Mouse (Mus musculus) MEL (cell line): ENCODE results near the gene Hcn2. TPM values are rescaled to one million over a fixed set of nuclear protein-coding genes. Genes with fewer than 3 reads are reported as not detected.

Experiments
- DNase-seq: peaks from one replicate; pipeline ENCODE4 v3.0.0; 2011; ENCODE audit warnings: low read depth, low spot score
- H3K27ac ChIP-seq: 2 replicates; pipeline ENCODE4 v1.5.1; 2012; ENCODE audit warnings: low read depth, mild to moderate bottlenecking, control low read depth, low read length, moderate library complexity; ENCODE audit not compliant: control insufficient read depth
- H3K27me3 ChIP-seq, 2 experiments: fragments of 150-350 bp in 1 of 2; sonication (generic) in 1 of 2; 2 replicates each; pipeline ENCODE4 v1.6.1; 2012; ENCODE audit warnings: low read length in 2 of 2, mild to moderate bottlenecking in 2 of 2, improper control_type of control experiment in 1 of 2, moderate library complexity in 1 of 2; ENCODE audit not compliant: insufficient read depth in 2 of 2, control insufficient read depth in 1 of 2
- H3K36me3 ChIP-seq, 2 experiments: 2 replicates each; pipeline ENCODE4 v1.6.1; 2012 to 2014; ENCODE audit warnings: low read length in 2 of 2, improper control_type of control experiment in 1 of 2, inconsistent platforms in 1 of 2, mild to moderate bottlenecking in 1 of 2; ENCODE audit not compliant: insufficient read depth in 2 of 2, control insufficient read depth in 1 of 2
- H3K4me1 ChIP-seq, 2 experiments: fragments of 150-350 bp in 1 of 2; sonication (generic) in 1 of 2; 2 replicates each; pipeline ENCODE4 v1.6.1; 2012; ENCODE audit warnings: low read length in 2 of 2, improper control_type of control experiment in 1 of 2, mild to moderate bottlenecking in 1 of 2; ENCODE audit not compliant: insufficient read depth in 2 of 2, control insufficient read depth in 1 of 2
- H3K4me3 ChIP-seq, 2 experiments: fragments of 150-350 bp in 1 of 2; sonication (generic) in 1 of 2; 2 replicates each; pipeline ENCODE4 v1.5.1; 2012; ENCODE audit warnings: low read depth in 2 of 2, low read length in 2 of 2, mild to moderate bottlenecking in 2 of 2, moderate library complexity in 2 of 2, control low read depth in 1 of 2, improper control_type of control experiment in 1 of 2; ENCODE audit not compliant: control insufficient read depth in 1 of 2, insufficient read depth in 1 of 2
- H3K79me2 ChIP-seq: 2 replicates; pipeline ENCODE4 v1.6.1; 2012; ENCODE audit warnings: mild to moderate bottlenecking, low read length, moderate library complexity; ENCODE audit not compliant: control insufficient read depth, poor library complexity, insufficient read depth
- H3K9ac ChIP-seq: 2 replicates; pipeline ENCODE4 v1.6.1; 2012; ENCODE audit warnings: low read depth, mild to moderate bottlenecking, control low read depth, low read length, moderate library complexity; ENCODE audit not compliant: control insufficient read depth, poor library complexity, severe bottlenecking
- H3K9me3 ChIP-seq: fragments of 150-350 bp; sonication (generic); replicated peaks from 2 replicates; pipeline ENCODE4 v1.6.1; 2012; ENCODE audit warnings: mild to moderate bottlenecking, low read length, improper control_type of control experiment, moderate library complexity; ENCODE audit not compliant: insufficient read depth
- CHD1 ChIP-seq: IDR thresholded peaks from 2 replicates; pipeline ENCODE4 v1.6.1; 2012; ENCODE audit warnings: low read depth, mild to moderate bottlenecking, inconsistent platforms, low read length, improper control_type of control experiment
- CTCF ChIP-seq, 3 experiments: IDR thresholded peaks in 2 of 3; conservative IDR thresholded peaks in 1 of 3; 2 replicates each; pipeline ENCODE4 v1.5.1; 2011 to 2012; ENCODE audit warnings: low read length in 3 of 3, low read depth in 2 of 3, mild to moderate bottlenecking in 2 of 3, improper control_type of control experiment in 1 of 3, inconsistent platforms in 1 of 3, mixed read lengths in 1 of 3, moderate library complexity in 1 of 3; ENCODE audit not compliant: control insufficient read depth in 1 of 3, insufficient read depth in 1 of 3, poor library complexity in 1 of 3, severe bottlenecking in 1 of 3
- ELF1 ChIP-seq: IDR thresholded peaks from 2 replicates; pipeline ENCODE4 v1.6.1; 2014; ENCODE audit warnings: low read depth, mild to moderate bottlenecking, inconsistent platforms, low read length, improper control_type of control experiment, moderate library complexity
- EP300 ChIP-seq, 2 experiments: IDR thresholded peaks; 2 replicates each; pipeline ENCODE4 v1.6.1; 2011; ENCODE audit warnings: improper control_type of control experiment in 2 of 2, low read length in 2 of 2, low read depth in 1 of 2, mild to moderate bottlenecking in 1 of 2
- ETS1 ChIP-seq: IDR thresholded peaks from 2 replicates; pipeline ENCODE4 v1.6.1; 2012; ENCODE audit warnings: low read depth, mild to moderate bottlenecking, inconsistent platforms, low read length, improper control_type of control experiment, moderate library complexity
- GABPA ChIP-seq: IDR thresholded peaks from 2 replicates; pipeline ENCODE4 v1.6.1; 2012; ENCODE audit warnings: low read depth, mild to moderate bottlenecking, inconsistent platforms, low read length, improper control_type of control experiment, moderate library complexity
- HCFC1 ChIP-seq: IDR thresholded peaks from 2 replicates; pipeline ENCODE4 v1.6.1; 2012; ENCODE audit warnings: low read depth, mild to moderate bottlenecking, inconsistent platforms, low read length, improper control_type of control experiment, moderate library complexity
- MAX ChIP-seq: IDR thresholded peaks from 2 replicates; pipeline ENCODE4 v1.6.1; 2011; ENCODE audit warnings: low read length, improper control_type of control experiment
- MXI1 ChIP-seq: IDR thresholded peaks from 2 replicates; pipeline ENCODE4 v1.6.1; 2011; ENCODE audit warnings: mild to moderate bottlenecking, low read depth, low read length, improper control_type of control experiment
- MYC ChIP-seq: IDR thresholded peaks from 2 replicates; pipeline ENCODE4 v1.6.1; 2011; ENCODE audit warnings: low read depth, mild to moderate bottlenecking, low read length, improper control_type of control experiment, moderate library complexity
- NELFE ChIP-seq: IDR thresholded peaks from 2 replicates; pipeline ENCODE4 v1.6.1; 2011; ENCODE audit warnings: low read depth, low read length, improper control_type of control experiment
- POLR2AphosphoS2 ChIP-seq: IDR thresholded peaks from 2 replicates; pipeline ENCODE4 v1.6.1; 2011; ENCODE audit warnings: low read length, improper control_type of control experiment
- RAD21 ChIP-seq: IDR thresholded peaks from 2 replicates; pipeline ENCODE4 v1.6.1; 2011; ENCODE audit warnings: mild to moderate bottlenecking, low read depth, low read length, improper control_type of control experiment
- RCOR1 ChIP-seq: IDR thresholded peaks from 2 replicates; pipeline ENCODE4 v1.6.1; 2012; ENCODE audit warnings: low read depth, mild to moderate bottlenecking, inconsistent platforms, low read length, improper control_type of control experiment
- TAL1 ChIP-seq: IDR thresholded peaks from 2 replicates; pipeline ENCODE4 v1.6.1; 2012; ENCODE audit warnings: mild to moderate bottlenecking, inconsistent platforms, low read length, moderate library complexity, mixed read lengths
- USF2 ChIP-seq, 2 experiments: IDR thresholded peaks; 2 replicates each; pipeline ENCODE4 v1.6.1; 2011 to 2012; ENCODE audit warnings: improper control_type of control experiment in 2 of 2, low read length in 2 of 2, borderline replicate concordance in 1 of 2, inconsistent platforms in 1 of 2, low read depth in 1 of 2, mild to moderate bottlenecking in 1 of 2; ENCODE audit not compliant: insufficient read depth in 1 of 2
- ZC3H11A ChIP-seq: IDR thresholded peaks from 2 replicates; pipeline ENCODE4 v1.6.1; 2012; ENCODE audit warnings: low read depth, mild to moderate bottlenecking, inconsistent platforms, low read length, improper control_type of control experiment
- ZKSCAN1 ChIP-seq: IDR thresholded peaks from 2 replicates; pipeline ENCODE4 v1.6.1; 2012; ENCODE audit warnings: low read depth, mild to moderate bottlenecking, inconsistent platforms, low read length, improper control_type of control experiment, moderate library complexity
- ZMIZ1 ChIP-seq: IDR thresholded peaks from 2 replicates; pipeline ENCODE4 v1.6.1; 2012; ENCODE audit warnings: low read depth, mild to moderate bottlenecking, inconsistent platforms, low read length, improper control_type of control experiment, moderate library complexity
- ZNF384 ChIP-seq: IDR thresholded peaks from 2 replicates; pipeline ENCODE4 v1.6.1; 2012; ENCODE audit warnings: low read depth, mild to moderate bottlenecking, inconsistent platforms, low read length, improper control_type of control experiment
- polyA plus RNA-seq, 2 experiments: library from polyadenylated mRNA; stranded (reverse) in 1 of 2; unstranded in 1 of 2; fragments of >175 nt in 1 of 2; fragments of >200 nt in 1 of 2; gene quantifications; 2 replicates each; pipeline versions ENCODE4 v1.2.1 to v1.2.4; 2012; ENCODE audit warnings: low replicate concordance in 2 of 2, low read depth in 1 of 2; ENCODE audit not compliant: insufficient read length in 2 of 2, insufficient read depth in 1 of 2, missing spikeins in 1 of 2
- total RNA-seq: library from RNA; depleted of rRNA; stranded (reverse); fragments of 300-350 nt; gene quantifications from 2 replicates; pipeline ENCODE4 v1.2.3, GENCODE M21; 2012

The Hcn2 gene
- total and polyA plus RNA-seq, 3 experiments = 0.42 to 1.6 TPM; not detected in 1

GRCm38 (mm10) chr10:79728323-79729249 is 12.2 kb downstream of the Hcn2 start:
- Histone ChIP-seq H3K4me3 (no peak overlapping the region), H3K79me2 (no peaks in the 10 kb centered on the region), H3K36me3 (no peaks in the 10 kb centered on the region), H3K27me3 (no peaks in the 10 kb centered on the region), H3K27ac (no peak overlapping the region), H3K4me1 (no peaks in the 10 kb centered on the region), H3K9me3 (no peaks in the 10 kb centered on the region), H3K9ac (no peak overlapping the region)
- TF ChIP-seq EP300 (IDR thresholded peaks at IDR 0.05; ENCODE audit: low read depth in 1 of 2, low read length in 2 of 2) (no peak), ZNF384 (no peak), RAD21 (no peak), USF2 (IDR thresholded peaks at IDR 0.05; ENCODE audit: borderline replicate concordance in 1 of 2, insufficient read depth in 1 of 2, low read depth in 1 of 2, low read length in 2 of 2) (no peak), MXI1 (no peak), GABPA (no peak), ZC3H11A (no peak), CHD1 (no peak), NELFE (no peak), TAL1 (no peak), ZMIZ1 (no peak), RCOR1 (no peak), CTCF (IDR thresholded peaks at IDR 0.05 in 2 of 3, conservative IDR thresholded peaks at IDR 0.05 in 1 of 3; ENCODE audit: control insufficient read depth in 1 of 3, insufficient read depth in 1 of 3, low read depth in 2 of 3, low read length in 3 of 3, poor library complexity in 1 of 3, severe bottlenecking in 1 of 3) (no peak), MAX (no peak), ZKSCAN1 (no peak), ETS1 (no peak), MYC (no peak), ELF1 (no peak), HCFC1 (no peak), POLR2AphosphoS2 (no peak)
- no peak for DNase-seq
